Mouse (Mus musculus): Measurements from ENCODE around the gene Tmem87b. TPM values are rescaled to one million over a fixed set of nuclear protein-coding genes. Genes with fewer than 3 reads are reported as not detected.

The Tmem87b gene
- total RNA-seq, 1 experiment from 2014 or later = 23.8 TPM

DNA sequence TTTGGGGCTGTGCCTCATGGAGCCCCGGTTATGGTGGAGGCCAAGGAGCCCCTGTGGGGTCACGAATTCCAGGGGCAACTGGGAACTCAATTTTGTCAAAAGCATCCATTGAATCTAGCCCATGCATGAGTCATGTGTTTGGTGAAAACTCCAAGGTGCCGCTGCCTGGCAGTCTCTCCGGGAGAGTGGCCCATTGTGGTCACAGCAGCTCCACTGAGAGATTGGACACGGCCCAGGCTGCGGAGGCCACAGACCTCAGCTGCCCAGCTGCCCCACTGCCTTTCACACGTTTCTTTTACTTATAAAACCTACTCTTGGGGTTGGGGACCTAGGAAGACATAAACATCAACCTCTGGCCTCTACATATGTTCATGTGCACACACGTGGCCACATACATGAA lies 57.6 kb downstream of the Tmem87b start:
- ATAC-seq (replicated peaks; ENCODE audit: low read depth, poor library complexity, severe bottlenecking) = no peak

DNA sequence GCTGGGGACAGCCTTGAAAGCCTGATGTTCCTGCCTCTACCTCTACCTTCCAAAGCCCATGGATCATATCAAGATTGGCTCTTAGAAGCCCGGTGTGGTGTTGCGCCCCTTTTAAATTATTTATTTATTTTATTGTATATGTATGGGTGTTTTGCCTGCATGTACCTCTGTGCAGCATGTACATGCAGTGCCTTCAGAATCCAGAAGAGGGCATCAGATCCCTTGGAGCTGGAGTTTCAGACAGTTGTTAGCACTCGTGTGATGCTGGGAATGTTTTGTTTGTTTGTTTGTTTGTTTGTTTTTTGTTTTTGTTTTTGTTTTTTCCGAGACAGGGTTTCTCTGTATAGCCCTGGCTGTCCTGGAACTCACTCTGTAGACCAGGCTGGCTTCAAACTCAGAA lies 63.3 kb downstream of the Tmem87b start:
- ATAC-seq (replicated peaks; ENCODE audit: low read depth, poor library complexity, severe bottlenecking) = no peak

DNA sequence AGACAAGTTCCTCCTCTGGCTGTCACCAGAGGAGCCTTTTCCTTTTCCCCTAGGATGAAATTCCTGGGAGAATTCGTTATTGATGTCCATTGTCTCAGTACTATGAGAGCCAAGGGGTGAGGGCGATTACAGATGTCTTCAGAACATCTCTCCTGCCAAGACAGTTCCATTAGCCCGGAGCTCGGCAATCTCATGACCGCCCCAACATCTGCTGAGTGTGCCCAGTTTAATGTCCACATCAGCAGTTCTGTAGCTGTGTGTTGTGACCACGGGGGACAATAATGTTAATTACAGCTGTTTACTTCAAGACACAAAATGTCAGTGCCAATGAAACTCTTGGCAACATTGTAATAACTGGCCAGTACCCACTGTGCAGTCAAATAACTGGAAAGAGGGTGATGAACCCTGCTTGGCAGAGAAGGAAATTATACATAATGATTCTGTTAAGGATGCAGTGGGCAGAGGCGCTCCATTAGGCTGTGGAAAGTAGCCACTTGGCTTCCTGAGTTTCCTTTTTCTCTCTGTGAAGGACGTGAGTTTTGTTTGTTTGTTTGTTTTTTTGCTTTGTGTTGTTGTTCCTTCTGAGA lies 67.4 kb downstream of the Tmem87b start:
- ATAC-seq (replicated peaks; ENCODE audit: low read depth, poor library complexity, severe bottlenecking) = no peak

DNA sequence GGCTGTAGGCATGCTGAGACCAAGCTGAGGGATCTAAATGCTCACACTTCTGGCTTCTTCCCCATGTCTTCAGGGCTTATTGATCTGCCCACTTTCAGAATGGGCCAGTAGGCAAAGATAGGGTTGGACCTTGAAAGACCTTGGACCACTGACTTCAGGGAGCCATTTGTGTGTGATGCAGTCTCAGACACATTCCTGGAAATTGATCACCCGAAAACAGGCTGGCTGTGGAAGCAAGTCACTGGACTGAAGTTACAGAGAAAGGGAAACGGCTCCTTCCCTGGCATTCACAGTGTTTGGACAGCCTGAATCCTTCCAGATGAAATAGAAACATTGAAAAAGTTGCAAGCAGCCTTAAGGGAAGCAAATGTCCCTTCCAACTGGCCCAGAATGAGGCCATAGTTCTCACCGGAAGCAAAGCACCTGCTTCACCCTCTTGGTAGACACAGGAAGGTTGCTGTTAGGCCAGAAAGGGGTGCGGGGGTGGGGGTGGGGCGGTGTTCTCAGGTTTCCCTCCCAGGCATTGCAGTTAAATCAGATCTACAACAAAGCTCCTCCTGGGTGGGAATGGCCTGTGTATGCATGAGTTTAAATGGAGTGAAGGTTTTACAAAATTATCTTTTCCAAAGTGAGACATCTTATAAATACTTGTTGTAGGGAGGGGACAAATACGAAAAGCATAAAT lies 70.1 kb downstream of the Tmem87b start:
- ATAC-seq (replicated peaks; ENCODE audit: low read depth, poor library complexity, severe bottlenecking) = no peak

DNA sequence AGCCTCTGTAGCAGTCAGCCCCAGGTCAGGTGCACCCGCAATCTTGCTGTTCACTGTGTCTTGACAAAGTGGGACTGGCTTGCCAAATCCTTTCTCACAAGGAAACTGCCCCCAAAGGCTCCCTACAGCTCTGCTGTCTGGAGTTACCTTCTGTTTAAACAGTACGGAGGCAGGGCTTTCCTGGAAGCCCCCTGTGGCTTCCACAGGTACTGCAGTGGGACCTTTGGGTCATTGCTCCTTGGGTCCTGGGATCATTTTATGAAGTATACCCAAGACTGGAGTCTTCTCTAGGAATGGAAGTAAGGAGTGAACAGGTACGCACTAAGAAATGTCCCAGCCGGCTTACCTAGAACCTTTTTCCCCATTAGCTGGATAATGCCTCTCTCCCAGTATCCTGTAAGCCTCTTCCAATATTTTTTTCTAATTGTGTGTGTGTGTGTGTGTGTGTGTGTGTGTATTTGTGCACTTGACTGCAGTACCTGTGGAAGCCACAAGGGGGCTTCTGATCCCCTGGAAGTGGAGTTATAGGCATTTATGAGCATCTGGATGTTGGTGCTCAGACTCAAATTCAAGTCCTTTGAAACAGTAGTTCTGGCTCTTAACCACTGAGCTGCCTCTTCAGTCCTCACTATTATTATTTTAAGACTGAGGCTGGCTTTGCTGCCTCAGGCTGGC lies 72.9 kb downstream of the Tmem87b start:
- no peak for ATAC-seq (replicated peaks; ENCODE audit: low read depth, poor library complexity, severe bottlenecking)

DNA sequence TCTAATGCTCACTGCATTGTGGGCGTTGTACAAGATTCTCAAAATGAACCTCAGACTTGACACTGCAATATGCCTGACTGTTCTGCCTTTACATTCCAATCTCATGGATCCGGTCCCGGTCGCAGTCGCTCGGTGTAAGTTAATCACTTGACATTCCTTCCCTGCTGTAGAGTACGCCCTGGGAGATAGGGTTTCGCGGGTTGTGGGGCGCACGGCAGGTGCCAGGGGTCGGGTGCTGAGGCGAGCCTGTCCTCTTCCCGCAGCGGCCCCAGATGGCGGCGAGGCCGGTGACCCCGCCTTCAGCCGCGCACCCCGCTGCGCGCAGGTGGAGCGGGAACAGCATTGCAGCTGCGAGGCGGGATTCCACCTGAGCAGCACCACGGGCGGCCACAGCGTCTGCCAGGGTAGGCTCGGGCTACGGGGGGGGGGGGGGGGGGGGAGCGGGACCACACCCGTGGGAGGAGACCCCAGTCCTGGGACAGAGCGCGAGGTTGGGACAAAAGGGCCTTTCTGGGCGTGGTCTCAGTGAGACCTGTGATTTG lies 74.3 kb downstream of the Tmem87b start:
- no peak for ATAC-seq (replicated peaks; ENCODE audit: low read depth, poor library complexity, severe bottlenecking)

DNA sequence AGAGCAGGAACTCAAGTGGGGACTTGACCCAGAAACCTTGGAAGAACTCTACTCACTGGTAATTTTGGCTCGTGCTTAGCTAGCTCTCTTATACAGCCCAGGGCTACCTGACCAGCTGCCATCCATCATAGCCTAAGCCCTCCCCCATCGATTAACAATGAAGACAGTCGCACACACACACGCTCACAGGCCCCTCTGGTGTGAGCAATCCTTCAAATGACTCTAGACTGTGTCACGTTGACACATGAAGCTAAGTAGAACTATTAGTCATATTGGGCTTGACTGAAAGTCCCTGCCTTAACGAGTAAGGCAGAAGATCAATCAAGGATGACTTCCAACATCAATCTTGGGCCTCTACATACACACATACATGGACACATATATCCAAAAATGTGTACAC lies 84.9 kb downstream of the Tmem87b start:
- ATAC-seq (replicated peaks; ENCODE audit: low read depth, poor library complexity, severe bottlenecking) = no peak

DNA sequence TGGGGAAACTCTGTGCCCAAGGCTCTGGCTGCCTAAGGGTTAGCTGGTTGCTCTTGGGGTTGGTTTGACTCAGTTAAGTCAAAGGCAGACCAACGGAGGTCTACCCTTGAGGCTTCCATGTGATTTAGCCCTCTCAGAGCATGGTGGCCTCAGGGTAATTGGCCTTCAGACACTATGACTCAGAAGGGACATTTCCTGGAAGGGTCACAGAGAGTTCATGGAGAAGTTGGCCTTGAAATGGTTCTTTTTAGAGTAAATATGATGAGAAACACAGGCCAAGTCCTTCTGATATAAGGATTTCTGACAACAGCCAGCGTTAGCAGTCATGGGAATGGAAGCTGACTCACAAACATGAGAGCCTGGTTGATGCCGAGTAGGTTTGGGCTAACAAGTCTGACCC lies 85.7 kb downstream of the Tmem87b start:
- ATAC-seq (replicated peaks; ENCODE audit: low read depth, poor library complexity, severe bottlenecking) = no peak

Other genes starting within 250 kb of the Tmem87b start
- not detected in 2 replicates for gene Spdye4c, start 226.9 kb upstream of the Tmem87b start, total RNA-seq (2017)
- 115 and 131 TPM in 2 replicates for gene Anapc1, start 130.7 kb upstream of the Tmem87b start, total RNA-seq (2017)
- 0.41 TPM in 1 of 2 replicates, not detected in the other for gene Mertk, start 119.2 kb upstream of the Tmem87b start, total RNA-seq (2017)
- gene Fbln7, start 44.9 kb downstream of the Tmem87b start, total RNA-seq (2017) = not detected in 2 replicates
- 7.9 and 9.0 TPM in 2 replicates for gene Zc3h8, start 126.0 kb downstream of the Tmem87b start, total RNA-seq (2017)
- gene Zc3h6, start 149.3 kb downstream of the Tmem87b start, total RNA-seq (2017) = 5.8 and 8.4 TPM in 2 replicates
- 5.4 and 9.4 TPM in 2 replicates for gene Gm10762, start 149.6 kb downstream of the Tmem87b start, total RNA-seq (2017)
- gene Vinac1, start 230.1 kb downstream of the Tmem87b start, total RNA-seq (2017) = not detected in 2 replicates
- 5.5 and 6.4 TPM in 2 replicates for gene Ttl, start 247.8 kb downstream of the Tmem87b start, total RNA-seq (2017)

Data from common myeloid progenitor, adult 5-6 weeks (primary cell).